In genomic region chr16:11526996-11527395, GRCm38 (mm10) we compare ENCODE assay signal across 11 mouse cellular contexts.
DNase-seq lines count a peak whose midpoint lies in the region; ATAC-seq lines count a peak whose summit lies in the region.
"Had no signal": no experiment of that assay in that cellular context is flagged by ENCODE, and none has a peak within 500 bp of the region (broad histone marks: within the 10 kb centered on the region; RNA-seq: fewer than 3 reads in every experiment).

No protein-coding gene starts in this region.

- intact Hi-C loops in gastrocnemius, postnatal 14 days (cut with DNase I; ENCODE audit: low total_unique reads), result no loop called here

- no peak overlapping the region for H3K4me2 ChIP-seq in embryonic facial prominence, embryonic 14.5 days (ENCODE audit: low read depth, low read length)
- H3K4me2 ChIP-seq: heart, embryonic 13.5 days; neural tube, embryonic 13.5 days had no signal

- peak; percentile 55; the same call in 1 of the 2 replicates for ATAC-seq in embryonic facial prominence, embryonic 14.5 days (ENCODE audit: low read depth)

- H3K9ac ChIP-seq in embryonic facial prominence, embryonic 14.5 days (ENCODE audit: low read depth, low read length), result no peak overlapping the region
- H3K9ac ChIP-seq: heart, embryonic 13.5 days; liver, embryonic 14.5 days; neural tube, embryonic 13.5 days had no signal

- no peak overlapping the region for H3K4me3 ChIP-seq in embryonic facial prominence, embryonic 14.5 days (ENCODE audit: low read depth, low read length)
- H3K4me3 ChIP-seq in embryonic facial prominence, embryonic 10.5 days, result no peak overlapping the region
- H3K4me3 ChIP-seq: heart, embryonic 13.5 days; neural tube, embryonic 13.5 days had no signal

- no peaks in the 10 kb centered on the region for H3K27me3 ChIP-seq in embryonic facial prominence, embryonic 14.5 days (replicated peaks; ENCODE audit: control insufficient read depth, insufficient read depth, low read length)
- no peaks in the 10 kb centered on the region for H3K27me3 ChIP-seq in embryonic facial prominence, embryonic 10.5 days (replicated peaks; ENCODE audit: low read depth, poor library complexity, severe bottlenecking)
- H3K27me3 ChIP-seq: heart, embryonic 13.5 days; neural tube, embryonic 13.5 days had no signal

- peak; percentile 42 for DNase-seq in embryonic facial prominence, embryonic 14.5 days (ENCODE audit: low spot score)
- DNase-seq in embryonic facial prominence, embryonic 10.5 days (ENCODE audit: low spot score), result no peak
- peak; percentile 44 to 45 for DNase-seq in layer of hippocampus, adult 18-20 months (ENCODE audit: low spot score in 2 of 2)
- no peak for DNase-seq in layer of hippocampus, postnatal 10 days (ENCODE audit: low spot score in 2 of 2)
- peak; percentile 42 for DNase-seq in gastrocnemius, postnatal 14 days
- peak; percentile 75 to 79 for DNase-seq in right cerebral cortex, adult 2 months (ENCODE audit: low spot score in 2 of 2)
- DNase-seq in retina, postnatal 1 day, result no peak
- DNase-seq in adrenal gland, postnatal 14 days, result no peak

- WGBS in embryonic facial prominence, embryonic 14.5 days, result 59% methylated on average over 10 of the region's 10 CpGs
- 82% methylated on average over 10 of the region's 10 CpGs for WGBS in embryonic facial prominence, embryonic 10.5 days

- no peaks in the 10 kb centered on the region for H3K9me3 ChIP-seq in embryonic facial prominence, embryonic 14.5 days (ENCODE audit: control insufficient read depth, low read length)
- H3K9me3 ChIP-seq in embryonic facial prominence, embryonic 10.5 days, result no peaks in the 10 kb centered on the region
- H3K9me3 ChIP-seq: heart, embryonic 13.5 days; neural tube, embryonic 13.5 days had no signal

- H3K4me1 ChIP-seq in embryonic facial prominence, embryonic 14.5 days (ENCODE audit: control insufficient read depth, insufficient read depth, low read length), result peaks cover 2% of the 10 kb centered on the region; the same call in 1 of the 2 replicates
- peaks cover 11% of the 10 kb centered on the region for H3K4me1 ChIP-seq in embryonic facial prominence, embryonic 10.5 days

- no peaks in the 10 kb centered on the region for H3K36me3 ChIP-seq in embryonic facial prominence, embryonic 14.5 days (ENCODE audit: control insufficient read depth, insufficient read depth, low read length)
- no peaks in the 10 kb centered on the region for H3K36me3 ChIP-seq in embryonic facial prominence, embryonic 10.5 days (replicated peaks)
- H3K36me3 ChIP-seq: heart, embryonic 13.5 days; neural tube, embryonic 13.5 days had no signal

- H3K27ac ChIP-seq in embryonic facial prominence, embryonic 14.5 days (replicated peaks; ENCODE audit: low read depth, low read length), result no peak overlapping the region; the same call in 1 of the 2 replicates
- H3K27ac ChIP-seq in embryonic facial prominence, embryonic 10.5 days (replicated peaks), result no peak overlapping the region
- H3K27ac ChIP-seq: heart, embryonic 13.5 days; neural tube, embryonic 13.5 days had no signal

Comparison
In these comparisons a context has a peak if more than half of its experiments do, and no peak if none do; other contexts are left out.
1. DNase-seq: peak in embryonic facial prominence, embryonic 14.5 days (single experiment), layer of hippocampus, adult 18-20 months (2 of 2), gastrocnemius, postnatal 14 days (single experiment) and right cerebral cortex, adult 2 months (2 of 2); none in embryonic facial prominence, embryonic 10.5 days (single experiment), layer of hippocampus, postnatal 10 days (0 of 2), retina, postnatal 1 day (single experiment) and adrenal gland, postnatal 14 days (single experiment).